ENCODE assay signal across 8 mouse cellular contexts in the genomic region with DNA sequence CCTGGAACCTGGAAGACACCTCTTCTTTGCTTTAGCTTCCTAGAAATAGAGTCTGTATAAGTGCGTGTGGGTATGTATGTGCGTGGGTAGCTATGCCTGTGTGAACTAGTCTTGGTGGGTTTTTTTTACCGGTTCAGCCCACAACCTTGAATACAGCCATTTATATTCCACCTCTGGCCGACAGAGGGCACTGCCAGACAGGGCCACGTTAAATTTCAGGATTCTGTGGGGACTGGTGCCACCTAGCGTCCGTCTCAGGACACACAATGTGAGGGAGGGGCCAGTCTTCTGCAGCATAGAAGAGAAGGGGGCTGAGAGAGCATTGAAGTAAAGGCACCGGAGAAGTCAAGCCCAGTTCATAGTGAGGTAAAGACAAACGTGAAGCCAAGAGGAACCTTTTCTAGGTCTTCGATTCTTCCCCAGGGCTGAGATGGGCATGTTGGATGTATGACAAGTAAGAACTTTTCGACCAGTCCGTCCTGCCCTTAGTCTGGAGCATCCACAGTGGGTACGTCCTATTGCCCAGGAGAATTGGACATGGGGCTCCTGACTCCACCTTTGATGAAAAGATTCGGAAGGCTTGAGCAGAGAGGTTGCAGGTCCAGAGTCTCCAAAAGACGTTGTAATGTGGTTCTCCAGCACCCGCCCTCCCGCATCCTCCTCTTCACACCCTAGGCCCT. TPM values are rescaled to one million over a fixed set of nuclear protein-coding genes. Genes with fewer than 3 reads are reported as not detected.
DNase-seq lines count a peak whose midpoint lies in the region; ATAC-seq lines count a peak whose summit lies in the region.

No protein-coding gene starts in this region.

- DNase-seq in ZHBTc4 (ENCODE audit: low read depth, low spot score) = peak; percentile 91
- DNase-seq in cerebellum, postnatal 4 days (ENCODE audit: low spot score in 2 of 2) = peak; percentile 91 to 92
- peak; percentile 85 for DNase-seq in gastrocnemius, adult 18-20 months (ENCODE audit: low spot score)
- DNase-seq in left cerebral cortex, adult 9 months (ENCODE audit: low spot score in 2 of 2) = peak; percentile 57 to 89
- DNase-seq in mesoderm, embryonic 11.5 days (ENCODE audit: low read depth, low spot score) = peak; percentile 91
- DNase-seq in right cerebral cortex, postnatal 36 days (ENCODE audit: low spot score in 2 of 2) = peak; percentile 70 to 77
- DNase-seq in urinary bladder, postnatal 4 days (ENCODE audit: low spot score in 2 of 2) = peak; percentile 71 to 86

- peak; percentile 98 for ATAC-seq in inflammation-experienced regulatory T-cells, adult 6 months

RNA-seq across cellular contexts. Expression of gene Slc17a9, which starts 20.3 kb away (rescaled TPM):
- total RNA-seq in gastrocnemius, adult 18-20 months (2021) = not detected
- 10 to 100 TPM; 31.7 to 86.8 (median 66.9) TPM for polyA plus RNA-seq in inflammation-experienced regulatory T-cells, adult 6 months (2017; shearing (Covaris generic))

RNA-seq across cellular contexts. Expression of gene Bhlhe23, which starts 31.3 kb away (rescaled TPM):
- not detected for total RNA-seq in gastrocnemius, adult 18-20 months (2021)
- not detected for polyA plus RNA-seq in inflammation-experienced regulatory T-cells, adult 6 months (2017; shearing (Covaris generic))

RNA-seq across cellular contexts. Expression of gene Gid8, which starts 35.5 kb away (rescaled TPM):
- 10 to 100 TPM; 31.7 to 36.7 TPM for total RNA-seq in gastrocnemius, adult 18-20 months (2021)
- polyA plus RNA-seq in inflammation-experienced regulatory T-cells, adult 6 months (2017; shearing (Covaris generic)) = 10 to 100 TPM; 20.2 to 22.8 (median 22.4) TPM

RNA-seq across cellular contexts. Expression of gene Dido1, which starts 35.6 kb away (rescaled TPM):
- 10 to 100 TPM; 15.3 to 19.4 TPM for total RNA-seq in gastrocnemius, adult 18-20 months (2021)
- 10 to 100 TPM; 36.4 to 52.4 (median 45.3) TPM for polyA plus RNA-seq in inflammation-experienced regulatory T-cells, adult 6 months (2017; shearing (Covaris generic))

Comparison
In these comparisons a context has a peak if more than half of its experiments do, and no peak if none do; other contexts are left out.
1. Peak in every context shown above with its lines: DNase-seq and ATAC-seq.